Mouse (Mus musculus): ENCODE results near the gene Usp34. TPM values are rescaled to one million over a fixed set of nuclear protein-coding genes. Genes with fewer than 3 reads are reported as not detected.
A peak's percentile ranks its signal among the peaks of the same experiment; 100 is the strongest.
"Not testable (repeated sequence)": the region's sequence is repeated elsewhere in the genome, so short reads cannot be mapped to it uniquely, and the experiment has no call there.

Usp34 gene
- polyA plus RNA-seq (2016; fragmentation: Nextera tagmentation; extraction: Ambion mirVana): 27.7 and 32.1 TPM in 2 replicates

DNA sequence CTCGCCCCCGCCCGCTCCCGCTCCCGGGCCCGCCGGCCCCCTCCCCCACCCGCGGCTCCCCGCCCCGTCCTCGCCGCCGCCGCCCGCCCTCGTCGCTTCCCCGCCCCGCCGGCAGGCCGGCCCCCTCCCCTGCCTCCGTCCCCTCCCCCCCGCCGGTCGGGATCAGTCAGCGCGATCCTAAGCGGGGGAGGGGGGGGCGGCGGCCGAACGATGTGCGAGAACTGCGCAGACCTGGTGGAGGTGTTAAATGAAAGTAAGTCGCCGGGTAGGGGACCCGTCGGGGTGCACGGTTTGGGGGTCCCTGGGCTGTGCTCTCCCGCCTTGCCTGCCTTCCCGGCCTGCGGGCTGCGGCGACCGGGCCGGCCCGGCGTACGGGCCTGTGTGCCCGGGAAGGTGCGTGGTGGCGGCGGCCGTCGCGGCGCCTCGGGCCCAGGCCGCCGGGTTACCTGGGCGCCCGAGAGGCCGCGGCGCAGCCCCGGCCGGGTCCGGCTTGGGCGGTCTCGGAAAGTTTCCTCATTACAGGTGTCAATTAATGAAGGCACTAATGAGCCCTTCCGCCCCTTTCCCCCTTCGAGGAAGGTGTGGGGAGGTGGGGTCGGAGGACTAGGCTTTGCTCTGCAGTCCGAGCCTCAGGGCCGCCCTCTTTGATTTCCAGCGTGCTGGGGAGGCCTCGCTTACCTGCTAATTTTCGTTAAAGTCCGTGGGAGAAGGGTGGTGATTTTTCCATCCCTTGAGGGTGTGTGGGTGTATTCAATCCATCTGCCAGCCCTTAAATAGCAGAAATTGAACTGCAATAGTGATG, at the start of gene Usp34:
Gene Usp34 (plus strand): TSS at position 132 of the 802 bp plus-strand sequence.
- ATAC-seq (ENCODE audit: insufficient number of reproducible peaks, insufficient read depth, low FRiP score, low TSS enrichment, low read depth): peak; percentile 55
- H3K4me3 ChIP-seq (replicated peaks): peak within 1 kb of the TSS; percentile 85
- H3K36me3 ChIP-seq: peaks cover 4% of the 10 kb centered on the region; the same call in 1 of the 2 replicates
- H3K27ac ChIP-seq: peak within 1 kb of the TSS; percentile 99
- no peaks in the 10 kb centered on the region for H3K9me3 ChIP-seq
- peaks cover 10% of the 10 kb centered on the region for H3K4me1 ChIP-seq (replicated peaks)
- under 1% methylated on average over 55 of the region's 80 CpGs for WGBS
- no peaks in the 10 kb centered on the region for H3K27me3 ChIP-seq
- H3K9ac ChIP-seq (replicated peaks): peak within 1 kb of the TSS; percentile 96
- H3K4me2 ChIP-seq: peak within 1 kb of the TSS; percentile 62

DNA sequence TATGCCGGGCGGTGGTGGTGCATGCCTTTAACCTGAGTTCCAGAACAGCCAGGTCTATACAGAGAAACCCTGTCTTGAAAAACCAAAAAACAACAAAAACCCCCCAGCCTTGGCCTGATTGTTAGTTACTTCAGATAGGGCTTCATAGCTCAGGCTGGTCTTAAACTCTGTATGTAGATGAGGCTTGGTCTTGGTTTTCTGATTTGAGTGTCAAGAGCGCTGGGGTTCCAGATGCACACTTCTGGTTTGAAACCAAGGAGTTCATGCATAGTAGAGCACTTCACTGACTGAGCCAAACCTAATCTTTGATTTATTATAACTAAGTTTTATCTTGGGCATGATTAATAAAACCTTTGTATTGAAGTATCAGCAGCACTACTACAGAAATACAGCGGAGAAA, 47.6 kb upstream of the Usp34 start:
- peak overlapping the region; percentile 86 for H3K4me2 ChIP-seq
- H3K36me3 ChIP-seq: peaks cover 28% of the 10 kb centered on the region
- H3K27ac ChIP-seq: no peak overlapping the region
- H3K27me3 ChIP-seq: no peaks in the 10 kb centered on the region
- H3K9ac ChIP-seq (replicated peaks): no peak overlapping the region
- ATAC-seq (ENCODE audit: insufficient number of reproducible peaks, insufficient read depth, low FRiP score, low TSS enrichment, low read depth): no peak
- H3K4me3 ChIP-seq (replicated peaks): peak overlapping the region; percentile 2; the same call in 1 of the 2 replicates
- no peaks in the 10 kb centered on the region for H3K9me3 ChIP-seq
- WGBS: 88% methylated on average over 4 of the region's 4 CpGs
- peaks cover 12% of the 10 kb centered on the region for H3K4me1 ChIP-seq (replicated peaks)

DNA sequence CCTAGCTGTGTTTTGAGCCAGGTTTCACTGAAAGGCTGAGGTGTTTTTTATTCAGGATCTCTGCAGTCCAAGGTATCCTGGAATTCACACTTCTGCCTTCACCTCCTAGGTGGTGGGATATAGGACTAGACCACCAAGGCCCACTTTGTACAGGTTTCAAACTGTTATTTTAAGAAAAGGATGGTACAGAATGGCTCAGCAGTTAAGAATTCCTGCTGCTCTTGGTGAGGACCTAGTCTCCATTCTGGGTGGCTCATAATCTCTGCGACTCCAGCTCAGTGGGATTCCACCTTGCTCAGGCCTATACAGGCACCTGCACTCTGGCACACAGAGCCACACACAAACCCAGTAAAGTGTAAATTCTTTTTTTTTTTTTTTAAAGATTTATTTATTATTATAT, 47.2 kb upstream of the Usp34 start:
- H3K9me3 ChIP-seq: no peaks in the 10 kb centered on the region
- H3K27me3 ChIP-seq: no peaks in the 10 kb centered on the region
- 80% methylated on average over 1 of the region's 1 CpGs for WGBS
- H3K9ac ChIP-seq (replicated peaks): no peak overlapping the region
- no peak overlapping the region for H3K27ac ChIP-seq
- ATAC-seq (ENCODE audit: insufficient number of reproducible peaks, insufficient read depth, low FRiP score, low TSS enrichment, low read depth): no peak
- H3K4me1 ChIP-seq (replicated peaks): peaks cover 12% of the 10 kb centered on the region
- peaks cover 32% of the 10 kb centered on the region for H3K36me3 ChIP-seq
- H3K4me3 ChIP-seq (replicated peaks): peak overlapping the region; percentile 2; the same call in 1 of the 2 replicates
- peak overlapping the region; percentile 86; the same call in 1 of the 2 replicates for H3K4me2 ChIP-seq

DNA sequence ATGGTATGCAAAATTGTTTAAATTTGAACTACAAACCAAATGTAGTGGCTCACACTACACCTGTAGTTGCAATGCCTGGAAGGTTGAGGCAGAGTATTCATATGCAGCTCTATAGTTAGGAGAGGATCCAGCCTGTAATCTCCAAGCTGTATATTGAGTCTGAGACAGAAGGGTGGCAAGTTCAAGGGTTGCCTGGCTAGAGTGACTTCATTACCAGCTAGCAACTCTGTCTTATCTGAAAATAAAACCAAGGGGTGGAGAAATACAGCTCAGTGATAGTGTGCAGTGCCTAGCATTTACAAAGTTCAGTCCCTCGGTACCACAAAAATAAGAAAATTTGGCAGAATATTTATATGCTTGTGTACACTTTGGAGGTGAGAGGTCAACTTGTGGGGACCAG, 46.5 kb upstream of the Usp34 start:
- 90% methylated on average over 1 of the region's 1 CpGs for WGBS
- H3K27me3 ChIP-seq: no peaks in the 10 kb centered on the region
- H3K9ac ChIP-seq (replicated peaks): no peak overlapping the region
- peaks cover 39% of the 10 kb centered on the region for H3K36me3 ChIP-seq
- H3K4me2 ChIP-seq: no peak overlapping the region
- H3K4me1 ChIP-seq (replicated peaks): peaks cover 12% of the 10 kb centered on the region
- no peak overlapping the region for H3K4me3 ChIP-seq (replicated peaks)
- H3K9me3 ChIP-seq: no peaks in the 10 kb centered on the region
- ATAC-seq (ENCODE audit: insufficient number of reproducible peaks, insufficient read depth, low FRiP score, low TSS enrichment, low read depth): no peak
- no peak overlapping the region for H3K27ac ChIP-seq

DNA sequence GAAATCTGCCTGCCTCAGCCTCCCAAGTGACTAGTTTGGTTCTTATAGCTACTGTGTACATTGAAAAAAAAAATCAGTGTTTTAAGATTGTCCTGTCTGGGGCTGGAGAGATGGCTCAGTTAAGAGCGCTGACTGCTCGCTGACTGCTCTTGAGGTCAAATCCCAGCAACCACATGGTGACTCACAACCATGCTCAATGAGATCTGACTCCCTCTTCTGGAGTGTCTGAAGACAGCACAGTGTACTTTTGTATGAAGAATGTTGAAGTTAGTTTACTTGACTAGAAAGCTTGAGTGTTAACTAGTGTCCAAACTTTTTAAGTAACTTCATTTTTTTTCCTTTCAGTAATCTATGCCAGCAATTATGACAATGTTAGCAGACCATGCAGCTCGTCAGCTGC, 45.2 kb upstream of the Usp34 start:
- Histone ChIP-seq H3K9me3 (no peaks in the 10 kb centered on the region), H3K4me2 (no peak overlapping the region), H3K4me1 (replicated peaks) (peaks cover 12% of the 10 kb centered on the region), H3K36me3 (peaks cover 51% of the 10 kb centered on the region), H3K4me3 (replicated peaks) (no peak overlapping the region), H3K27ac (no peak overlapping the region), H3K9ac (replicated peaks) (no peak overlapping the region), H3K27me3 (no peaks in the 10 kb centered on the region)
- no peak for ATAC-seq (ENCODE audit: insufficient number of reproducible peaks, insufficient read depth, low FRiP score, low TSS enrichment, low read depth)
- WGBS: 92% methylated on average over 3 of the region's 3 CpGs

DNA sequence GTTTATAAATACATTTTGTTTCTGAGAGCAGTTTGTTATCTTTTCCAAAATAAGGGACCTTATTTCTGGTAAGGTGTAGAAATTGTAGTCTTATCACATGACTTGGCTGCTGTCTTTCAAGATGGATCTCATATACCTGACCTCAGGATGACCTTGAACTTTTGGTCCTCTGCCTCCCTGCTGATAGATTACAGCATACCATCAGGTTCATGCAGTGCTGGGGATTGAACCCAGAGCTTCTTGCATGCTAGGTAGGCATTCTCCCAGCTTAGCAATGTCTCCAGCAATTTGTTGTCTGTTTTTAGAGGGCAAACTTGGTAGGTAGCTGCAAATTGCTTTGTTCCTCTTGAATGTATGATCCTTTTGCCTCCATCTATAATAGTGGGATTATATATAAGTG, 41.7 kb upstream of the Usp34 start:
- Histone ChIP-seq H3K36me3 (peaks cover 74% of the 10 kb centered on the region), H3K4me1 (replicated peaks) (0 out of 2 replicates have a peak, but pooled peaks cover 3% of the 10 kb centered on the region), H3K27me3 (no peaks in the 10 kb centered on the region), H3K9ac (replicated peaks) (no peak overlapping the region), H3K27ac (no peak overlapping the region), H3K4me3 (replicated peaks) (no peak overlapping the region), H3K4me2 (no peak overlapping the region), H3K9me3 (no peaks in the 10 kb centered on the region)
- no peak for ATAC-seq (ENCODE audit: insufficient number of reproducible peaks, insufficient read depth, low FRiP score, low TSS enrichment, low read depth)

DNA sequence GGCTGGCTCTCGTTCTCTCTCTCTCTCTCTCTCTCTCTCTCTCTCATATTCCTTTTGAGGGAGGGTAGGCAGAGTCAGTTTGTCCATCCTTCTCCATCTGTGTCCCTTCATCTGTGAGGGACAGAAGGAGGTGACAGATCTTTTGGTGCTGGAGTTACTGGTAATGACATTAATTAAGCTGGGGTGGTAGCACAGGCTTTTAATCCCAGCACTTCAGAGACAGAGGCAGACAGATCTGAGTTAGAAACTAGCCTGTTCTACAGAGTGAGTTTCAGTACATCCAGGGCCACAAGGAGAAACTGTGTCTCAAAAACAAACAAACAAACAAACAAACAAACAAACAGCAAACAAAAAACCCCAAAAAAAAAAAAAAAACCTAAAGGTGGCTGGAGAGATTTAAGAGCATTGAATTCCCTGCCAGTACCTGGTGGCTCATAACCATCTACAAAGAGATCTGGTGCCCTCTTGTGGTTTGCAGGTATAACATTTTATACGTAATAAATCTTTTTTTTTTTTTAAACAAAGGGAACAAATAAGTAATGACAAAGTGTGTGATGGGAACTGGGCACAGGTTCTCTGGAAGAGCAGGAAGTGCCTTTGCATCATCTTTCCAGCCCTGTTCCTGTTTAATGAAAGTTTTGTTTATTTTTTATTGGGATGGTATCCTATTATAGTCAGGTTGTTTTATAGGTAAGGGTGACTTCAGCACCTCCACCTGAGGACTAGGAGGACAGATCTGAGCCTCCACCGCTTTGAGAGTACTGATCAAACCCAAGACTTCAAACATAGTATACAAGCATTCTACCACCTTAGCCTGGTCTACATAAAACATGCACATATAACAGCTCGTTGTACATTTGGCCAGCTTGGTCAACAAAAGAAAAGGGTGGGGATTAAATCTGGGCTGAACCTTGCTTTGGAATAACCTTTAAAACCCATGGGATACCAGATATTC, 34.6 kb upstream of the Usp34 start:
- Histone ChIP-seq H3K36me3 (peaks cover 86% of the 10 kb centered on the region), H3K4me1 (replicated peaks) (no peaks in the 10 kb centered on the region), H3K9me3 (no peaks in the 10 kb centered on the region), H3K27ac (no peak overlapping the region), H3K4me2 (no peak overlapping the region), H3K27me3 (no peaks in the 10 kb centered on the region), H3K4me3 (replicated peaks) (no peak overlapping the region), H3K9ac (replicated peaks) (no peak overlapping the region)
- ATAC-seq (ENCODE audit: insufficient number of reproducible peaks, insufficient read depth, low FRiP score, low TSS enrichment, low read depth): no peak
- 83% methylated on average over 4 of the region's 4 CpGs for WGBS

DNA sequence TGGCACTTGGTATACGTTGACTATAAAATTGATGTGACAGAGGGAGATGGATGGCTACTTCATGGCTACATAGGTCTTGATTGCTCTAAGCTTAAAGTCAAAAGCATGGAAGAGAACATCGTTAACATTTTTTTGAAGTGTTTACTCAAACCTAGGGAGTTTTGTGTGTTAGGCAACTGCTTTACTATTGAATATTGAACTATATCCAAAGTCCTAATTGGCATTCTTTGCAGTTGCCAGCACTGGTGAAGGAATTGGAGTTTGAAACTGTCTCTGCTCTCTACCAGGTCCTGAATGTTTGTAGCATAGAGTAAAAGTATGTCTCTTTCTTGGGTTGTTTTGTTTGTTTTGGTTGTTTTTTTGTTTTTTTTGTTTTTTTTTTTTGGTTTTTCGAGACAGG, 30.9 kb upstream of the Usp34 start:
- no peaks in the 10 kb centered on the region for H3K4me1 ChIP-seq (replicated peaks)
- no peaks in the 10 kb centered on the region for H3K27me3 ChIP-seq
- ATAC-seq (ENCODE audit: insufficient number of reproducible peaks, insufficient read depth, low FRiP score, low TSS enrichment, low read depth): no peak
- 81% methylated on average over 3 of the region's 3 CpGs for WGBS
- no peak overlapping the region for H3K27ac ChIP-seq
- H3K9ac ChIP-seq (replicated peaks): no peak overlapping the region
- no peak overlapping the region for H3K4me3 ChIP-seq (replicated peaks)
- H3K4me2 ChIP-seq: no peak overlapping the region
- no peaks in the 10 kb centered on the region for H3K9me3 ChIP-seq
- peaks cover 96% of the 10 kb centered on the region for H3K36me3 ChIP-seq

DNA sequence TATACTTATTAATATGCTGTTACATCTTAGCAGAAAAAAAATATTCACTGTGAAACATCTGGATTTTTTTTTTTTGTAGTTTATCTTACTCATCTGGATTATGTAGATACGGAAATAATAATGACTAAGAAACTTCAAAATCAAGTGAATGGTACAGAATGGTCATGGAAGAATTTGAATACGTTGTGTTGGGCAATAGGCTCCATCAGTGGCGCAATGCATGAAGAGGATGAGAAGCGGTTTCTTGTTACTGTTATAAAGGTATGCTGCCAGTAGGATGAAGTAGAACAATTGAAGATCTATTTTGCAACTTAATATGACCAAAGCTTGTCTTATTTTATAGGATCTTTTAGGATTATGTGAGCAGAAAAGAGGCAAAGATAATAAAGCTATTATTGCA, 22.2 kb upstream of the Usp34 start:
- WGBS: 97% methylated on average over 4 of the region's 4 CpGs
- ATAC-seq (ENCODE audit: insufficient number of reproducible peaks, insufficient read depth, low FRiP score, low TSS enrichment, low read depth): no peak
- no peaks in the 10 kb centered on the region for H3K4me1 ChIP-seq (replicated peaks)
- H3K4me3 ChIP-seq (replicated peaks): no peak overlapping the region
- H3K27me3 ChIP-seq: no peaks in the 10 kb centered on the region
- H3K27ac ChIP-seq: no peak overlapping the region
- H3K36me3 ChIP-seq: peaks cover 93% of the 10 kb centered on the region
- no peak overlapping the region for H3K4me2 ChIP-seq
- H3K9me3 ChIP-seq: no peaks in the 10 kb centered on the region
- no peak overlapping the region for H3K9ac ChIP-seq (replicated peaks)

DNA sequence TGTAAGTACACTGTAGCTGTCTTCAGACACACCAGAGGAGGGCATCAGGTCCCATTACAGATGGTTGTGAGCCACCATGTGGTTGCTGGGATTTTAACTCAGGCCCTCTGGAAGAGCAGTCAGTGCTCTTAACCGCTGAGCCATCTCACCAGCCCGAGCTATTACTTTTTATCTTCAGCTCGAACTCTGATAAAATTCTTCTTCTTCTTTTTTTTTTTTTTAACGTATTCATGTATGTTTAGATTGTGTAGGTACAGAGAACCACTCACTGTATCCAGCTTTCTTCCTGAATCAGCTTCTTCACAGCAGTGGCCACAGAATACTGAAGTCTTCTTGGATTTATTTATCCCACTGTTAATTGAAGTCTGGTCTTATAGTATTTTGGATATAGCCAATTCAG, 17.8 kb upstream of the Usp34 start:
- peaks cover 95% of the 10 kb centered on the region for H3K36me3 ChIP-seq
- not testable (repeated sequence) for H3K4me3 ChIP-seq (replicated peaks); ATAC-seq (ENCODE audit: insufficient number of reproducible peaks, insufficient read depth, low FRiP score, low TSS enrichment, low read depth); H3K9me3 ChIP-seq; H3K4me2 ChIP-seq; H3K4me1 ChIP-seq (replicated peaks); H3K9ac ChIP-seq (replicated peaks); H3K27ac ChIP-seq; H3K27me3 ChIP-seq
- 92% methylated on average over 4 of the region's 4 CpGs for WGBS

DNA sequence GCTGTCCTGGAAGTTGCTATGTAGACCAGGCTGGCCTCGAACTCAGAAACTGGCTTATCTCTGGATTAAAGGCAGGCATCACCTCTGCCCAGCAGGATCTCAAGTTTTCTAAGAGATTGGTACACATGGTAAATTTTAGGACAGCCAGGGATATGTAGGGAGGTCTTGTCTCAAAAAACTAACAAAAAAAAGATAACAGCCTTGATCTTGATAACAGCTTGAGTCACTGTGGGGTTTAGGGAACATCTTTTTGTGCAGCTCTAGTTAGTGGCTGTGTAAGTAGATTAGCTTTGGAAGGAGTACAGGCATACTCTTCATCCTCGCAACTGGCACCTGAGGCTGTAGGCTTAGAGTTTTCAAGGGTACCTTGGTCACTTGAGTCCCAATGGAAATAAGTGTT, 9.3 kb upstream of the Usp34 start:
- Histone ChIP-seq H3K9me3 (no peaks in the 10 kb centered on the region), H3K4me1 (replicated peaks) (no peaks in the 10 kb centered on the region), H3K27me3 (no peaks in the 10 kb centered on the region), H3K9ac (replicated peaks) (no peak overlapping the region), H3K36me3 (peaks cover 63% of the 10 kb centered on the region), H3K4me3 (replicated peaks) (no peak overlapping the region), H3K4me2 (no peak overlapping the region), H3K27ac (no peak overlapping the region)
- no peak for ATAC-seq (ENCODE audit: insufficient number of reproducible peaks, insufficient read depth, low FRiP score, low TSS enrichment, low read depth)
- 92% methylated on average over 2 of the region's 2 CpGs for WGBS

All from limb, embryonic 12.5 days (tissue).